Mouse (Mus musculus): Measurements from ENCODE around the gene Ltbp3. TPM values are rescaled to one million over a fixed set of nuclear protein-coding genes. Genes with fewer than 3 reads are reported as not detected.

Ltbp3 gene
- under 1 TPM; 0.74 to 0.98 TPM for polyA plus RNA-seq (2017; shearing (Covaris generic))

GRCm38 (mm10) chr19:5740320-5741317 is at the start of gene Ltbp3:
TSS of gene Ltbp3 (plus strand) at chr19:5740904.

GRCm38 (mm10) chr19:5704163-5704800 is 36.4 kb upstream of the Ltbp3 start, which contains the start of gene Kcnk7:
TSS of gene Kcnk7 (plus strand) at chr19:5704367.

GRCm38 (mm10) chr19:5725767-5726515 is 14.8 kb upstream of the Ltbp3 start, which contains the start of gene Ehbp1l1:
TSS of gene Ehbp1l1 (minus strand) at chr19:5726317.

GRCm38 (mm10) chr19:5729444-5729815 is 11.3 kb upstream of the Ltbp3 start, which contains the start of gene Fam89b:
TSS of gene Fam89b (minus strand) at chr19:5729653.

GRCm38 (mm10) chr19:5770925-5771860 is 30.5 kb downstream of the Ltbp3 start, which contains the start of gene Scyl1:
TSS of gene Scyl1 (minus strand) at chr19:5771419.

Other genes starting within 250 kb of the Ltbp3 start
- under 1 TPM in 1 of 2 experiments, not detected in 1; 0.22 TPM for gene 1700020D05Rik, start 237.1 kb upstream of the Ltbp3 start, polyA plus RNA-seq (2017; shearing (Covaris generic))
- 10 to 100 TPM; 10.7 to 22.0 TPM for gene Snx32, start 230.4 kb upstream of the Ltbp3 start, polyA plus RNA-seq (2017; shearing (Covaris generic))
- under 1 TPM in 1 of 2 experiments, not detected in 1; 0.57 TPM for gene Ovol1, start 180.3 kb upstream of the Ltbp3 start, polyA plus RNA-seq (2017; shearing (Covaris generic))
- 10 to 100 TPM; 11.7 to 22.5 TPM for gene Ap5b1, start 172.9 kb upstream of the Ltbp3 start, polyA plus RNA-seq (2017; shearing (Covaris generic))
- 100 to 1,000 TPM; 104 to 115 TPM for gene Rnaseh2c, start 139.0 kb upstream of the Ltbp3 start, polyA plus RNA-seq (2017; shearing (Covaris generic))
- 10 to 100 TPM; 37.2 to 37.4 TPM for gene Kat5, start 130.7 kb upstream of the Ltbp3 start, polyA plus RNA-seq (2017; shearing (Covaris generic))
- 100 to 1,000 TPM; 137 to 140 TPM for gene Rela, start 103.4 kb upstream of the Ltbp3 start, polyA plus RNA-seq (2017; shearing (Covaris generic))
- gene Sipa1, start 77.2 kb upstream of the Ltbp3 start, polyA plus RNA-seq (2017; shearing (Covaris generic)) = 100 to 1,000 TPM; 121 to 239 TPM
- gene Map3k11, start 52.2 kb upstream of the Ltbp3 start, polyA plus RNA-seq (2017; shearing (Covaris generic)) = 10 to 100 TPM; 47.3 to 58.7 TPM
- 10 to 100 TPM; 27.6 to 46.4 TPM for gene Pcnx3, start 52.0 kb upstream of the Ltbp3 start, polyA plus RNA-seq (2017; shearing (Covaris generic))
- gene Kcnk7, start 36.5 kb upstream of the Ltbp3 start, polyA plus RNA-seq (2017; shearing (Covaris generic)) = 1 to 10 TPM; 2.7 to 4.0 TPM
- 10 to 100 TPM; 35.7 to 68.1 TPM for gene Ehbp1l1, start 14.6 kb upstream of the Ltbp3 start, polyA plus RNA-seq (2017; shearing (Covaris generic))
- gene Fam89b, start 11.3 kb upstream of the Ltbp3 start, polyA plus RNA-seq (2017; shearing (Covaris generic)) = 100 to 1,000 TPM; 101 to 122 TPM
- gene Scyl1, start 30.5 kb downstream of the Ltbp3 start, polyA plus RNA-seq (2017; shearing (Covaris generic)) = 10 to 100 TPM; 45.0 to 60.9 TPM
- gene Frmd8, start 134.4 kb downstream of the Ltbp3 start, polyA plus RNA-seq (2017; shearing (Covaris generic)) = 100 to 1,000 TPM; 201 to 224 TPM
- gene Slc25a45, start 136.9 kb downstream of the Ltbp3 start, polyA plus RNA-seq (2017; shearing (Covaris generic)) = 10 to 100 TPM; 46.6 to 48.9 TPM
- 1 to 10 TPM in 1 of 2 experiments, under 1 TPM in 1; 0.20 to 1.5 TPM for gene Tigd3, start 153.2 kb downstream of the Ltbp3 start, polyA plus RNA-seq (2017; shearing (Covaris generic))
- 100 to 1,000 TPM; 135 to 158 TPM for gene Dpf2, start 172.1 kb downstream of the Ltbp3 start, polyA plus RNA-seq (2017; shearing (Covaris generic))
- gene Cdc42ep2, start 183.9 kb downstream of the Ltbp3 start, polyA plus RNA-seq (2017; shearing (Covaris generic)) = under 1 TPM; 0.06 to 0.79 TPM
- 10 to 100 TPM; 47.2 to 52.6 TPM for gene Pola2, start 223.3 kb downstream of the Ltbp3 start, polyA plus RNA-seq (2017; shearing (Covaris generic))
- gene Slc22a20, start 245.2 kb downstream of the Ltbp3 start, polyA plus RNA-seq (2017; shearing (Covaris generic)) = under 1 TPM in 1 of 2 experiments, not detected in 1; 0.12 TPM